Mouse (Mus musculus): ENCODE measurements around the gene Gsta1. TPM values are rescaled to one million over a fixed set of nuclear protein-coding genes. Genes with fewer than 3 reads are reported as not detected.
"Not testable (repeated sequence)": the region's sequence is repeated elsewhere in the genome, so short reads cannot be mapped to it uniquely, and the experiment has no call there.

Gene Gsta1
- not detected in 2 replicates for total RNA-seq (2017)

DNA sequence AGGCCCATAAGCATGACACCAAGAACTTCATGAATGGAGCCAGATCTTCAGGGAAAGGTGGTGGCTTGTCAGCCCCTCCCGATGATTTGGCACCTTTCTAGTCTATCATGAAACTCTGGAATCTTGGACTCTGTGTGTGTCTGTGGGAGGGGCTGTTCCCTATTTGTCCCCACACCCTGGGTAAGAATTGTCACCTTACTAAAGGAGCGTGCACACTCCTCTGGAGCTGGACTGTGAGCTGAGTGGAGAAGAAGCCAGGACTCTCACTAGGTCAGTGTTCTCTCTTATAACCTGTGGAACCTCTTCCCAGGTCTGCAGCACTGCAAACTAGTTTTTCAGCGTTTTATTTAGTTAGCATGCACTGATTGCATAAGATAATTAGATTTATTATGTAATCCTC lies at the start of gene Gsta1:
Gsta1 (plus strand) TSS at position 196 of the 400 bp plus-strand sequence.
- ATAC-seq (ENCODE audit: extremely low read depth, insufficient number of reproducible peaks, low FRiP score, poor library complexity, severe bottlenecking) = not testable (repeated sequence)

DNA sequence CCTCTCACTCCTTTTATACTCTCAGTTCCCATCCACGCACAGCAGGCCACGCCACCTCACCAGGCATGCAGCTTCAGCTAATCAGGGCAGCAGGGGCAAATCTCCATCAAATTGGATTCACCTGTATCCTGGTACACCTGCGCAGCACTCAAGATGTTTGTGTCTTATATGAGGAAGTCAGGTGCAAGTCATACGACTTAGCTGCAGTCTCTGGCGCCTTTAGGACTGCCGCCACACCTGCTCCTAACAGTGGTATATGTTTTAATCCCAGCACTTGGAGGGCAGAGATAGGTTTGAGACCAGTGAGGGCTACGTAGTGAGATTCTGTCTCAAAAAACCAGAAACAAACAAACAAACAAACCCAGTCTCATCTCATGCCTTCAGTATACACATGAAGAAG lies 48.0 kb upstream of the Gsta1 start, which contains the start of gene Gsta4:
Gsta4 (plus strand) TSS at position 301 of the 400 bp plus-strand sequence.
- ATAC-seq (ENCODE audit: extremely low read depth, insufficient number of reproducible peaks, low FRiP score, poor library complexity, severe bottlenecking) = not testable (repeated sequence)

GRCm38 (mm10) chr9:78185686-78186085 lies 44.8 kb upstream of the Gsta1 start:
- no peak for ATAC-seq (ENCODE audit: extremely low read depth, insufficient number of reproducible peaks, low FRiP score, poor library complexity, severe bottlenecking)

DNA sequence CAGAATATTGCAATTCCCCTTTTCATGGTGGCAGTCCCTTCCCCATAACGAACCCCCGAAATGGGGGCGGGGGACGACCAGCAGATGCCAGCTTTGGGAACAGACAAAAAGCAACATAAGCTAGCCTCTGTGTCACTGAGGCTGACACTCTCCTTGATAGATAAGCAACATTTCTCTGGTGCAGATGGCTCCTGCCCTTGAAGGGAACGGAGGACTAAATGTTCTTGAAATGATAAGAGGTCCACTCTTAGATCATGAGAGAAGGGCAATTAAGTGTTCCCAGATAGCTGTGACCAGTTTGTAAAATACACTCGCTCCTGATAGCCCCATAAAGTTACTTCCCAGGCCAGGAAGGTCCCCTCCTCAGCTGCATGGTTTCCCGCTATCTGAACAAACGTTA lies 41.5 kb upstream of the Gsta1 start:
- no peak for ATAC-seq (ENCODE audit: extremely low read depth, insufficient number of reproducible peaks, low FRiP score, poor library complexity, severe bottlenecking)

- no peak for ATAC-seq (ENCODE audit: extremely low read depth, insufficient number of reproducible peaks, low FRiP score, poor library complexity, severe bottlenecking)
Measured at GRCm38 (mm10) chr9:78190651-78191634, 39.5 kb upstream of the Gsta1 start.

- ATAC-seq (ENCODE audit: extremely low read depth, insufficient number of reproducible peaks, low FRiP score, poor library complexity, severe bottlenecking) = peak; percentile 35; the same call in 1 of the 2 replicates
Measured at GRCm38 (mm10) chr9:78191736-78192135, 38.7 kb upstream of the Gsta1 start.

- peak; percentile 75; the same call in 1 of the 2 replicates for ATAC-seq (ENCODE audit: extremely low read depth, insufficient number of reproducible peaks, low FRiP score, poor library complexity, severe bottlenecking)
Measured at GRCm38 (mm10) chr9:78193902-78194597, 36.4 kb upstream of the Gsta1 start.

DNA sequence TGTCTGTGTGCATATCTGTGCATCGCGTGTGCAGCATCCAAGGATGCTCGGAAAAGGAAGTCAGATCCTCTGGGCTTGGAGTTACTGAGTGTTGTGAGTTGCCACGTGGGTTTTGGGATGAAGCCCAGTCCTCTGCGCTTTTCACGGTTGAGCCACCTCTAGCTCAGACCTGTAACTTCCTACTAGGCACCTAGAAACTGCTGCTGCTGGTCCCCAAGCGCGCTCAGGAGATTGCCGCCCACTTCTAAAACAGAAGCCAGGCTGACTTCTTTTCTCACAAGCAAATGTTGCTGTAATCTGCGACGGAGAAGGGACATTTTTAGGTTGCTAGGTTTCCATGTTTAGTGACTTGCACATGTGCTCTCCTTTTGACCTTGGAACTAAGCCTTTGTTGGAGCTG lies 35.4 kb upstream of the Gsta1 start:
- ATAC-seq (ENCODE audit: extremely low read depth, insufficient number of reproducible peaks, low FRiP score, poor library complexity, severe bottlenecking) = no peak

- ATAC-seq (ENCODE audit: extremely low read depth, insufficient number of reproducible peaks, low FRiP score, poor library complexity, severe bottlenecking) = no peak
Measured at GRCm38 (mm10) chr9:78197801-78198200, 32.7 kb upstream of the Gsta1 start.

DNA sequence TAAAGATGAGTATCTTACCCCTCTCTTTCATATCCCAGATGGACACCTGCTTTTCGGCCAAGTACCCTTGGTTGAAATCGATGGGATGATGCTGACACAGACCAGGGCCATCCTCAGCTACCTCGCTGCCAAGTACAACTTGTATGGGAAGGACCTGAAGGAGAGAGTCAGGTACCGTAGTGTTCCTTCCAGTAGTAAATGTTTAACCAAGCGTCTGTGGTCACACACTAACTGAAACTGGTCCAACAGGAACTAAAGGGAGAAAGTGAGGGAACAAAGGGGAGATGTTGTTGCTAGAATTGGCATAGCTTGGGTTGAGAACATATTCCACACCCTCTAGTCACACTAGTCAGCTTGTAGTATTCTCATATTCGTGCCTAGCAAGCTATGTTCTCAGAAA lies 26.3 kb upstream of the Gsta1 start:
- no peak for ATAC-seq (ENCODE audit: extremely low read depth, insufficient number of reproducible peaks, low FRiP score, poor library complexity, severe bottlenecking)

DNA sequence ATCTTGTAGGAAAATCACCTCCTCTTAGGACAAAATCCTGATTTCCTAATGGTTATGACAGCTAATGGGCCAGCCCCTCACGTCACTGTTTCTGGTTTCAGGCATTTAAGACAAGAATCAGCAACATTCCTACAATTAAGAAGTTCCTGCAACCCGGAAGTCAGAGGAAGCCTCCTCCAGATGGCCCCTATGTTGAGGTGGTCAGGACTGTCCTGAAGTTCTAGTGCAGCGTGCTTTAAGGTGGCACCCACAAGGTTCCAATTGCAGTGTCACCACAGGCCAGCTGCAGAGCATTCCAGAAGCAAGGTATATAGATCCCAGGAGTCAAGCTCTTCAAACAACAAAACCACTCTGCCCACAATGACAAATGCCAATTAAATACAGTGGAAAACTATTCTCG lies 21.5 kb upstream of the Gsta1 start:
- ATAC-seq (ENCODE audit: extremely low read depth, insufficient number of reproducible peaks, low FRiP score, poor library complexity, severe bottlenecking) = no peak

- no peak for ATAC-seq (ENCODE audit: extremely low read depth, insufficient number of reproducible peaks, low FRiP score, poor library complexity, severe bottlenecking)
Measured at GRCm38 (mm10) chr9:78210079-78210478, 20.4 kb upstream of the Gsta1 start.

DNA sequence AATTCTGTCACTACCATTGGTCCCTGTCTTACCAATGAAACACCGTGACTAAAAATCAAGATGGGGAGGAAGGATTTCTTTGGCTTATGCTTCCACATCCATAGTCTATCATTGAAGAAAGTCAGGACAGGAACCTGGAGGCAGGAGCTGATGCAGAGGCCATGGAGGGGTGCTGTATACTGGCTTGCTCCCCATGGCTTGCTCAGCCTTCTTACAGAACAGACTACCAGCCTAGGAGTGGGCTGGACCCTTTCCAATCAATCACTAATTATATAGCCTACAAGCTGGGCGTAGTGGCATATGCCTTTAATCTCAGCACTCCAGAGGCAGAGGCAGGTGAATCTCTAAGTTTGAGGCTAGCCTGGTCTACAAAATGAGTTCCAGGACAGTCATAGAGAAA lies 19.6 kb upstream of the Gsta1 start:
- ATAC-seq (ENCODE audit: extremely low read depth, insufficient number of reproducible peaks, low FRiP score, poor library complexity, severe bottlenecking) = no peak

- no peak for ATAC-seq (ENCODE audit: extremely low read depth, insufficient number of reproducible peaks, low FRiP score, poor library complexity, severe bottlenecking)
Measured at GRCm38 (mm10) chr9:78211521-78211920, 18.9 kb upstream of the Gsta1 start.

DNA sequence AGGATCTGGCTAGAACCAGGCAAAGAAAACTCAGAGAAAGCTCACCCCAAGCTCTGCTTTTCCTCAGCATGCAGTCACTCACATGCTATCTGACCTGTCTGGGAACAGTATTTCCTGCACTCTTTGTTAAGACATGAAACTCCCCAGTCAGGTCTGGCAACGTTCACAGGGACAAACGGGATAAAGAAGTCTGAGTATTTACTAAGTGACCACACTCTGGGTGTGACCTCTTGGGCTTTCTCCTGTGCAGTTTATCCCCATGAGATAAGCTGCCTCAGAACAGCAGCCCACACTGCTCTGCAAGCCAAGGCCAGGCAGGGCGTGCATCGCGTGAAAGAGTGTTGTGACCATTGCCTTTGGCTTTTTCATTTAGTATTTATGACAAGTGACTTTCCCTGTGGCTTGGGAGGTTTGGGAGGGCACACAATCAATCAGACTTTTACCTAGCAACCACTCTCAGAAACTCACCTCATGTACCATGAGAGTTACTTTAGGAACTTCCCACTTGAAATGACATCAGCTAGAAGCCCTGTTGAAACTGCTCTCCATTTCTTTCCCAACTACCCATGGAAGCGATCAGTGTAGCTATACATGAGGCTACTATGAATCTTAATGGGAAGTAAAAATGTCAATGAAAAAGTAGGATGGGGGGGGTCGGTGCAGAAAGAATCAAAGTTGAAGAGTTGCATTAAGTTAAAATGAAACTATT lies 18.0 kb upstream of the Gsta1 start:
- ATAC-seq (ENCODE audit: extremely low read depth, insufficient number of reproducible peaks, low FRiP score, poor library complexity, severe bottlenecking) = no peak

- ATAC-seq (ENCODE audit: extremely low read depth, insufficient number of reproducible peaks, low FRiP score, poor library complexity, severe bottlenecking) = no peak
Measured at GRCm38 (mm10) chr9:78217074-78217473, 13.4 kb upstream of the Gsta1 start.

- no peak for ATAC-seq (ENCODE audit: extremely low read depth, insufficient number of reproducible peaks, low FRiP score, poor library complexity, severe bottlenecking)
Measured at GRCm38 (mm10) chr9:78222616-78223015, 7.8 kb upstream of the Gsta1 start.

GRCm38 (mm10) chr9:78223221-78223902 lies 7.1 kb upstream of the Gsta1 start:
- ATAC-seq (ENCODE audit: extremely low read depth, insufficient number of reproducible peaks, low FRiP score, poor library complexity, severe bottlenecking) = no peak

DNA sequence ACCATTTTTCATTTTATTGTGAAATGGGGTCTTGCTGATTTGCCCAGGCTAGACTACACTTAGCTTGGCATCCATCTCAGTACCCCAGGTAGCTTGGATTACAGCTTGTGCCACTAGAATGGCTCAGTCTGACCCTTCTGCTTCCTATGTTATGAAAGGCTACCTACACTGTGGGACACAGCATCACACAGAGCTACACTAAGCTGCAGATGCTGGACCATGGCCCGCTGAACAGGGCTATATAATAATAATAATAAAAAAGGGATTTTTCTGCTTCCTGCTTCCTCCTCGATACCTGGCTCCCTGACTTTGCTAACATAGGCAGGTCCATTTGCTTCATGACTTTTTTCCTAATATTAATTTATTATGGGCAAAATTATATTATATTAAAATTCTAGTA lies 6.0 kb upstream of the Gsta1 start:
- ATAC-seq (ENCODE audit: extremely low read depth, insufficient number of reproducible peaks, low FRiP score, poor library complexity, severe bottlenecking) = no peak

Measured in neutrophil, adult 5-6 weeks (primary cell).